Mouse (Mus musculus) embryonic facial prominence, embryonic 11.5 days (tissue): Measurements from ENCODE around the gene Mxi1. TPM values are rescaled to one million over a fixed set of nuclear protein-coding genes. Genes with fewer than 3 reads are reported as not detected.

Source experiments
- ATAC-seq: fragments of 200-750 bp; cut with Nextera tagmentation; replicated peaks from 2 replicates; pipeline ENCODE4 v1.8.0; 2017; ENCODE audit warnings: low read depth; ENCODE audit not compliant: insufficient number of reproducible peaks, low FRiP score, low TSS enrichment
- DNase-seq: peaks from one replicate; pipeline ENCODE4 v3.0.0-alpha.2; 2015; ENCODE audit warnings: low spot score
- H3K27ac ChIP-seq: fragments of 300-500 bp; sonication (generic); replicated peaks from 2 replicates; pipeline ENCODE4 v1.5.1; 2014; ENCODE audit warnings: mild to moderate bottlenecking, low read depth, low read length, control low read depth
- H3K27me3 ChIP-seq: fragments of 300-500 bp; sonication (generic); 2 replicates; pipeline ENCODE4 v1.6.1; 2014; ENCODE audit warnings: mild to moderate bottlenecking, low read length, moderate library complexity, mixed read lengths; ENCODE audit not compliant: control insufficient read depth, insufficient read depth
- H3K36me3 ChIP-seq: fragments of 300-500 bp; sonication (generic); replicated peaks from 2 replicates; pipeline ENCODE4 v1.6.1; 2014; ENCODE audit warnings: low read depth, mild to moderate bottlenecking, low read length, moderate library complexity, mixed read lengths; ENCODE audit not compliant: control insufficient read depth, insufficient read depth
- H3K4me1 ChIP-seq: fragments of 300-500 bp; sonication (generic); 2 replicates; pipeline ENCODE4 v1.6.1; 2014; ENCODE audit warnings: low read length, mixed read lengths; ENCODE audit not compliant: control insufficient read depth, insufficient read depth
- H3K4me2 ChIP-seq: fragments of 300-500 bp; sonication (generic); 2 replicates; pipeline ENCODE4 v1.6.1; 2014; ENCODE audit warnings: low read depth, mild to moderate bottlenecking, control low read depth, low read length, moderate library complexity
- H3K4me3 ChIP-seq: fragments of 300-500 bp; sonication (generic); 2 replicates; pipeline ENCODE4 v1.5.1; 2014; ENCODE audit warnings: low read depth, low read length, control low read depth
- H3K9ac ChIP-seq: fragments of 300-500 bp; sonication (generic); replicated peaks from 2 replicates; pipeline ENCODE4 v1.6.1; 2014; ENCODE audit warnings: mild to moderate bottlenecking, control low read depth, low read length
- H3K9me3 ChIP-seq: fragments of 300-500 bp; sonication (generic); replicated peaks from 2 replicates; pipeline ENCODE4 v1.6.1; 2016; ENCODE audit warnings: mild to moderate bottlenecking, low read length, inconsistent platforms, mixed read lengths; ENCODE audit not compliant: control insufficient read depth
- WGBS: fragments of 180-500 bp; shearing (Covaris S2); extraction: QIAGEN DNeasy Blood & Tissue Kit; methylation state at CpG from one replicate; pipeline ENCODE4 v1.1.7; 2014; 5-methylcytosine and 5-hydroxymethylcytosine counted together
- polyA plus RNA-seq: library from polyadenylated mRNA; unstranded; fragments of >200 nt; fragmentation: Nextera tagmentation; extraction: Ambion mirVana; gene quantifications from 2 replicates; pipeline ENCODE4 v1.2.1, GENCODE M21; 2014

Mxi1 gene
- polyA plus RNA-seq, 1 experiment from 2014 or later: 49.0 TPM

- DNase-seq (no peak), ATAC-seq (no peak)
- 58% methylated on average over 12 of the region's 12 CpGs for WGBS
- Histone ChIP-seq H3K36me3 (no peaks in the 10 kb centered on the region), H3K4me3 (no peak overlapping the region), H3K27ac (no peak overlapping the region), H3K4me1 (no peaks in the 10 kb centered on the region), H3K9ac (no peak overlapping the region), H3K9me3 (no peaks in the 10 kb centered on the region), H3K27me3 (no peaks in the 10 kb centered on the region), H3K4me2 (no peak overlapping the region)
Measured at GRCm38 (mm10) chr19:53402741-53403432, 92.6 kb downstream of the Mxi1 start.

GRCm38 (mm10) chr19:53404219-53404836 is 94.0 kb downstream of the Mxi1 start:
- ATAC-seq (no peak), DNase-seq (no peak)
- Histone ChIP-seq H3K9ac (no peak overlapping the region), H3K4me1 (no peaks in the 10 kb centered on the region), H3K9me3 (no peaks in the 10 kb centered on the region), H3K27ac (no peak overlapping the region), H3K4me2 (no peak overlapping the region), H3K36me3 (no peaks in the 10 kb centered on the region), H3K4me3 (no peak overlapping the region), H3K27me3 (no peaks in the 10 kb centered on the region)
- WGBS: 90% methylated on average over 10 of the region's 10 CpGs

- Histone ChIP-seq H3K27ac (no peak overlapping the region), H3K9me3 (no peaks in the 10 kb centered on the region), H3K4me2 (no peak overlapping the region), H3K36me3 (no peaks in the 10 kb centered on the region), H3K4me3 (no peak overlapping the region), H3K4me1 (no peaks in the 10 kb centered on the region), H3K9ac (no peak overlapping the region), H3K27me3 (no peaks in the 10 kb centered on the region)
- no peak for ATAC-seq
- DNase-seq: no peak
- 81% methylated on average over 18 of the region's 18 CpGs for WGBS
Measured at GRCm38 (mm10) chr19:53404837-53405356, 94.6 kb downstream of the Mxi1 start.

DNA sequence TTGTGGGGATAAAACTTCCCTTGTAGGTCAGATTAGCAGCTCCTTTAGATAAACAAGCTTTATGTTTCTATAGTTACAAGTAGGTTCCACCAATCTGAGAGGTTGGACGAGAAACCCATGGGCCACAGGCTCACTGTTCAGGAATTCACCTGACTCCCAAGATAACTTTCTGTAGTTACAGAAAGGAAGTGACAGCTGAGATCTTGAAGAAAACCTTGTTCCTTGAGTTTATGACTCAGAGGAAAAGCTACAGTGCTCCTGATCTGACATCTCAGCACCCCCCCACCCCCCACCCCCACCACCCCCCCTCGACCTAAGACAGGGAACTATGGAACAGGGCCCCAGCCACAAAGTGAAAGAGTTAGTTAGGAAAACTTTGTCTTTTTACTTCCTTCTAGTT is 95.5 kb downstream of the Mxi1 start:
- H3K4me3 ChIP-seq: no peak overlapping the region
- DNase-seq: no peak
- H3K36me3 ChIP-seq: no peaks in the 10 kb centered on the region
- no peak overlapping the region for H3K9ac ChIP-seq
- no peaks in the 10 kb centered on the region for H3K27me3 ChIP-seq
- H3K9me3 ChIP-seq: no peaks in the 10 kb centered on the region
- H3K4me2 ChIP-seq: no peak overlapping the region
- ATAC-seq: no peak
- H3K27ac ChIP-seq: no peak overlapping the region
- WGBS: 69% methylated on average over 2 of the region's 2 CpGs
- H3K4me1 ChIP-seq: no peaks in the 10 kb centered on the region

DNA sequence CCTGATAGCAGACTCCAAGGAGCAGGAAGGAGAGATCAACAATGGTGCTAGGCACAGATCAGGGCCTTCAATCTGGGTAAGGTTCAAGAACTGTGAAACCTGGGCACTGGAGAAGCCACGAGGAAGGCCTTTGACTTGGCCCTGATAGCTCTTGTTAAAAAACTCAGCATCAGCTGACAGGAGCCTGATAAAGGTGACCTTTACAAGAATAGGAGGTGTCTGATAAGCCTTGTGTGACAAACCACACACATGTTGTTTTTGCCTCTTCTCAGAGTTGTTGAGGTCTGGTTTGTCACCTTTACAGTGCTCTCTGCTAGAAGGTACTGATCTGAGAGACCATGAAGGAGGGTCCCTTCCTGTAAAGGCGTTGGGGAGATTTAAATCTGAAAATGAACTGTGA is 97.0 kb downstream of the Mxi1 start:
- Histone ChIP-seq H3K27me3 (no peaks in the 10 kb centered on the region), H3K27ac (no peak overlapping the region), H3K4me2 (no peak overlapping the region), H3K4me1 (peaks cover 1% of the 10 kb centered on the region; the same call in 1 of the 2 replicates), H3K36me3 (no peaks in the 10 kb centered on the region), H3K9ac (no peak overlapping the region), H3K9me3 (no peaks in the 10 kb centered on the region), H3K4me3 (no peak overlapping the region)
- DNase-seq (no peak), ATAC-seq (no peak)
- WGBS: 69% methylated on average over 2 of the region's 2 CpGs

DNA sequence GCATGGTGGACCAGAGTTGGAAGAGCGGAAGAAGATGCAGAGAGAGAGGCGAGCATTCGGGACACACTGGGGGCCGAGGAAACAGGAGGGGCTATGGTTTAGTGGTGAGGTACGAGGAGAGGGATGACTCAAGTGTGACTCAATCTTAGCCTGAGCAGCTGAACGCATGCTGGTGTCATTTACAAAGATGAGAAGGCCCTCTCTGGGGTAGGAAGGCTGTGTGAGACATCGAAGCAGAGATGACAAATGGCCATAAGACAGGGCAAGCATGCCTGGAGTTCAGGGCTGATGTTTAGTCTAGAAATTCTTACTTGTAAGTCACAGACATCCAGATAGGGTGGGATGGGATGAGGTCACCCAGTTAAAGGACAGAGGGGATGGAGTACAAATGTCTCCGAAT is 98.1 kb downstream of the Mxi1 start:
- Histone ChIP-seq H3K27me3 (no peaks in the 10 kb centered on the region), H3K36me3 (no peaks in the 10 kb centered on the region), H3K9ac (no peak overlapping the region), H3K4me1 (peaks cover 5% of the 10 kb centered on the region; the same call in 1 of the 2 replicates), H3K4me3 (no peak overlapping the region), H3K9me3 (no peaks in the 10 kb centered on the region), H3K4me2 (no peak overlapping the region), H3K27ac (no peak overlapping the region)
- no peak for ATAC-seq
- 89% methylated on average over 8 of the region's 8 CpGs for WGBS
- no peak for DNase-seq

- 61% methylated on average over 17 of the region's 17 CpGs for WGBS
Measured at GRCm38 (mm10) chr19:53409663-53410307, 99.5 kb downstream of the Mxi1 start.

More at GRCm38 (mm10) chr19:53409663-53410307, 99.5 kb downstream of the Mxi1 start:
- no peak overlapping the region for H3K4me3 ChIP-seq
- no peak overlapping the region for H3K27ac ChIP-seq
- DNase-seq: no peak
- ATAC-seq: no peak
- peaks cover 5% of the 10 kb centered on the region; the same call in 1 of the 2 replicates for H3K4me1 ChIP-seq
- H3K9me3 ChIP-seq: no peaks in the 10 kb centered on the region
- no peaks in the 10 kb centered on the region for H3K36me3 ChIP-seq
- no peak overlapping the region for H3K4me2 ChIP-seq
- H3K27me3 ChIP-seq: no peaks in the 10 kb centered on the region
- H3K9ac ChIP-seq: 0 out of 2 replicates have a peak overlapping the region, but pooled peaks have one; percentile 1
